Mouse (Mus musculus) heart, embryonic 12.5 days (tissue): ENCODE data around the gene Skida1. TPM values are rescaled to one million over a fixed set of nuclear protein-coding genes. Genes with fewer than 3 reads are reported as not detected.
A peak's percentile ranks its signal among the peaks of the same experiment; 100 is the strongest.

Source experiments
- ATAC-seq: fragments of 200-750 bp; cut with Nextera tagmentation; 2 replicates; pipeline ENCODE4 v1.8.0; 2017; ENCODE audit warnings: moderate TSS enrichment, moderate library complexity; ENCODE audit not compliant: insufficient number of reproducible peaks, low FRiP score
- H3K27ac ChIP-seq: fragments of 300-500 bp; sonication (generic); 2 replicates; pipeline ENCODE4 v1.5.1; 2016; ENCODE audit warnings: mild to moderate bottlenecking, moderate library complexity; ENCODE audit not compliant: poor library complexity, severe bottlenecking
- H3K27me3 ChIP-seq: fragments of 300-500 bp; sonication (generic); replicated peaks from 2 replicates; pipeline ENCODE4 v1.6.1; 2016; ENCODE audit warnings: mild to moderate bottlenecking, moderate library complexity
- H3K36me3 ChIP-seq: fragments of 300-500 bp; sonication (generic); 2 replicates; pipeline ENCODE4 v1.6.1; 2016; ENCODE audit warnings: mild to moderate bottlenecking, moderate library complexity
- H3K4me1 ChIP-seq: fragments of 300-500 bp; sonication (generic); replicated peaks from 2 replicates; pipeline ENCODE4 v1.6.1; 2016; ENCODE audit warnings: mild to moderate bottlenecking
- H3K4me2 ChIP-seq: fragments of 300-500 bp; sonication (generic); 2 replicates; pipeline ENCODE4 v1.6.1; 2016; ENCODE audit warnings: mild to moderate bottlenecking, moderate library complexity
- H3K4me3 ChIP-seq: fragments of 300-500 bp; sonication (generic); 2 replicates; pipeline ENCODE4 v1.5.1; 2016; ENCODE audit warnings: mild to moderate bottlenecking
- H3K9ac ChIP-seq: fragments of 300-500 bp; sonication (generic); 2 replicates; pipeline ENCODE4 v1.6.1; 2016; ENCODE audit warnings: mild to moderate bottlenecking, moderate library complexity
- H3K9me3 ChIP-seq: fragments of 300-500 bp; sonication (generic); replicated peaks from 2 replicates; pipeline ENCODE4 v1.6.1; 2016; ENCODE audit warnings: mild to moderate bottlenecking, moderate library complexity
- WGBS: fragments of 180-500 bp; shearing (Covaris S2); methylation state at CpG from one replicate; pipeline ENCODE4 v1.1.7; 2016; 5-methylcytosine and 5-hydroxymethylcytosine counted together
- polyA plus RNA-seq: library from polyadenylated mRNA; unstranded; fragments of >200 nt; fragmentation: Nextera tagmentation; extraction: Ambion mirVana; gene quantifications from 2 replicates; pipeline ENCODE4 v1.2.1, GENCODE M21; 2016

The Skida1 gene
- polyA plus RNA-seq, 1 experiment from 2014 or later, result 7.7 TPM

DNA sequence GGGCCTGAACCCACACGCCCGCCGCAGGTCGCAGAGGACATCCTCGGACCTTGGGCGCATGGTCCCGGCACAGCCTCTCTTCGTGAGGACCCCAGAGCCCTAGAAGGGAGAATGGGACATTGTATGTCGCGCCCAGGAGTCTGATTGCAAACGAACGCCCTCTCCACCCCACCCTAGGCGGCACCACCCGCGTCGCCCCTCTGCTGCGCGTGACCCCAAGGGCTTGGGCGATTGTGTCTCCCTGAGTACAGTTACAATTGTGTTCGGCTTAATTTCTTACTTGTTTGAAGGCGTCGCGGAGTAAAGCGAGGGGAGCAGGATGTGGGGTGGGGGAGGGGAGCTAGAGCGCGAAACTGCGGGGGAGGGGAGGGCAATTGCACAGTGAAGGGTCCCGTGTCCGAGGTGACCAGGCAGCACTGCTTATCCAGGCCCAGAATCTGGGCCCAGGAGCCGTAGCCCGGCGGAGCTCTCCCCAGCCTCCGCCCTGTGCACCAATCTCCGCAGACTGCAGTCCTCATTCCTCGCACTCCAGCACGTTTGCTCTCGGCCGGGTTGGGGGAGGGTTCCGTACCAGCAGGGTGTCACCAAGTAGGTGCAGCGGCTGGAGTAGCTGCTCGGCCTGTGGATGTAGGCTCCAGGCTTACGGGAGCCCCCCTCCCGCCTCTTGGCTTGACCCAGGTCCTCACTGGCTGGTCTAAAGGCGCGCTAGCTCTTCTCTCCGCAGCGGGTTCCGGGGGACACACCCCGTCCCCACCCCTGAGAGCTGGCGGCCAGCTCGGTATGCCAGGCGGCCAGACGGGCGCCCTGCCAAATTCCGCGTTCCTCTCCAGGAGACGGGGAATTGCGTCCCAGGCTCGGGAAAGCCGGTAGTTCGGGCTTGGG lies 20.5 kb downstream of the Skida1 start:
- WGBS, result under 1% methylated on average over 61 of the region's 61 CpGs
- H3K4me1 ChIP-seq, result peaks cover 24% of the 10 kb centered on the region
- H3K9ac ChIP-seq, result peak overlapping the region; percentile 95
- H3K4me3 ChIP-seq, result peak overlapping the region; percentile 71
- no peaks in the 10 kb centered on the region for H3K27me3 ChIP-seq
- peak overlapping the region; percentile 97 for H3K4me2 ChIP-seq
- H3K9me3 ChIP-seq, result no peaks in the 10 kb centered on the region
- peak overlapping the region; percentile 100 for H3K27ac ChIP-seq
- ATAC-seq, result peak; percentile 82
- H3K36me3 ChIP-seq, result no peaks in the 10 kb centered on the region

DNA sequence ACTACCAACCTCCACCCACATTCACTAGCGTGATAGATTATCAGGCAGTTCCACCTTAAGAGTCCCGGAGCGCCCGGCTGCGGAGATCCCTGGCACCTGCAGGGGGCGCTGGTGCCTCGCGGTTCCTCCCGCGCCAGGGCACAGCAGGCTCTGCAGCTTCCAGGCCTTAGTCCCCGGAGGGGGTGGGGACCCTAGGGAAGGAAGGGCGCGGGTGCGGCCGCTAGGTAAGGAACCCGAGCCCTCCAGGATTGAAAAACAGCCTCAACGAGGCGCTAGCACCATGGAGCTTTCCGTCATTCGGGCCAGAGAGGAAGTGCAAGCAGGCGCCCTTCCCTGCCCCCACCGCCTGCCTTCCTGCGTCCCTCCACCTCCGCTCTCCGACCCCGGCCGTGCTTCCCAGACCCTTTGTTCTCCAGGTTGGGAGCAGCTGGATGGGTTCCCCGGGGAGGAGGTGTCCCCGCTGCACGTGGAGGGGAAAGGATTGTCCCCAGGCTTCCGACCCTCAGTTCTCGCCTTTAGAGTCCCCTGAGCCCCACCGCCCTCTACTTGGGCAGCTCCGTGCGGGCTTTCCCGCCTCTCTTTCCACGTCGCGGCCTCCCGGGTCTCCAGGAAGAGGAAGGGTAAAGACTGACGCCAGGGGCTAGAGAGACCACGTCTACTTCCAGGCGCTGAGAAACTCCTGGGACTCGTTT lies 21.3 kb downstream of the Skida1 start:
- Histone ChIP-seq H3K27me3 (no peaks in the 10 kb centered on the region), H3K36me3 (no peaks in the 10 kb centered on the region), H3K27ac (peak overlapping the region; percentile 100), H3K4me1 (peaks cover 16% of the 10 kb centered on the region), H3K4me3 (peak overlapping the region; percentile 71), H3K9ac (peak overlapping the region; percentile 95), H3K9me3 (no peaks in the 10 kb centered on the region), H3K4me2 (peak overlapping the region; percentile 97)
- ATAC-seq, result peak; percentile 88
- under 1% methylated on average over 44 of the region's 44 CpGs for WGBS

- peaks cover 8% of the 10 kb centered on the region; the same call in 1 of the 2 replicates for H3K4me1 ChIP-seq
- 0 out of 2 replicates have a peak, but pooled peaks have one; percentile 13 for ATAC-seq
- H3K4me2 ChIP-seq, result peak overlapping the region; percentile 97
- H3K9ac ChIP-seq, result peak overlapping the region; percentile 95
- under 1% methylated on average over 44 of the region's 44 CpGs for WGBS
- peak overlapping the region; percentile 50; the same call in 1 of the 2 replicates for H3K27ac ChIP-seq
- no peaks in the 10 kb centered on the region for H3K9me3 ChIP-seq
- no peaks in the 10 kb centered on the region for H3K27me3 ChIP-seq
- peak overlapping the region; percentile 71 for H3K4me3 ChIP-seq
- no peaks in the 10 kb centered on the region for H3K36me3 ChIP-seq
These were observed 22.5 kb downstream of the Skida1 start for GRCm38 (mm10) chr2:18026116-18026947.

- H3K27ac ChIP-seq, result peak overlapping the region; percentile 50; the same call in 1 of the 2 replicates
- WGBS, result 2% methylated on average over 14 of the region's 14 CpGs
These were observed 23.1 kb downstream of the Skida1 start for GRCm38 (mm10) chr2:18025781-18026115.

GRCm38 (mm10) chr2:18025116-18025515 lies 23.7 kb downstream of the Skida1 start:
- no peaks in the 10 kb centered on the region for H3K27me3 ChIP-seq
- no peaks in the 10 kb centered on the region for H3K9me3 ChIP-seq
- no peak overlapping the region for H3K9ac ChIP-seq
- H3K4me3 ChIP-seq, result no peak overlapping the region; the same call in 1 of the 2 replicates
- no peaks in the 10 kb centered on the region for H3K36me3 ChIP-seq
- no peak overlapping the region for H3K4me2 ChIP-seq
- no peak for ATAC-seq
- H3K27ac ChIP-seq, result no peak overlapping the region
- peaks cover 3% of the 10 kb centered on the region; the same call in 1 of the 2 replicates for H3K4me1 ChIP-seq
- 53% methylated on average over 5 of the region's 5 CpGs for WGBS

More at GRCm38 (mm10) chr2:18025781-18026115, 23.1 kb downstream of the Skida1 start:
- H3K4me3 ChIP-seq, result peak overlapping the region; percentile 71
- peak overlapping the region; percentile 95 for H3K9ac ChIP-seq
- peak overlapping the region; percentile 97 for H3K4me2 ChIP-seq
- peaks cover 3% of the 10 kb centered on the region; the same call in 1 of the 2 replicates for H3K4me1 ChIP-seq
- H3K27me3 ChIP-seq, result no peaks in the 10 kb centered on the region
- no peaks in the 10 kb centered on the region for H3K36me3 ChIP-seq
- H3K9me3 ChIP-seq, result no peaks in the 10 kb centered on the region
- ATAC-seq, result no peak

- H3K4me1 ChIP-seq, result peaks cover 3% of the 10 kb centered on the region; the same call in 1 of the 2 replicates
- H3K36me3 ChIP-seq, result no peaks in the 10 kb centered on the region
- 58% methylated on average over 1 of the region's 1 CpGs for WGBS
- no peak overlapping the region for H3K4me3 ChIP-seq
- H3K27ac ChIP-seq, result no peak overlapping the region
- no peak for ATAC-seq
- H3K9me3 ChIP-seq, result no peaks in the 10 kb centered on the region
- no peak overlapping the region for H3K4me2 ChIP-seq
- no peaks in the 10 kb centered on the region for H3K27me3 ChIP-seq
- H3K9ac ChIP-seq, result no peak overlapping the region
These were observed 26.0 kb downstream of the Skida1 start for GRCm38 (mm10) chr2:18022886-18023285.

GRCm38 (mm10) chr2:18019122-18019521 lies 29.7 kb downstream of the Skida1 start:
- no peak overlapping the region for H3K9ac ChIP-seq
- 0 out of 2 replicates have a peak, but pooled peaks cover 3% of the 10 kb centered on the region for H3K9me3 ChIP-seq
- WGBS, result 79% methylated on average over 1 of the region's 1 CpGs
- ATAC-seq, result no peak
- H3K36me3 ChIP-seq, result no peaks in the 10 kb centered on the region
- no peaks in the 10 kb centered on the region for H3K4me1 ChIP-seq
- no peaks in the 10 kb centered on the region for H3K27me3 ChIP-seq
- no peak overlapping the region for H3K4me3 ChIP-seq
- no peak overlapping the region for H3K4me2 ChIP-seq
- no peak overlapping the region for H3K27ac ChIP-seq

- 90% methylated on average over 6 of the region's 6 CpGs for WGBS
- no peak for ATAC-seq
- Histone ChIP-seq H3K36me3 (no peaks in the 10 kb centered on the region), H3K27me3 (no peaks in the 10 kb centered on the region), H3K9ac (no peak overlapping the region), H3K9me3 (0 out of 2 replicates have a peak, but pooled peaks cover 3% of the 10 kb centered on the region), H3K4me1 (no peaks in the 10 kb centered on the region), H3K27ac (no peak overlapping the region), H3K4me3 (no peak overlapping the region), H3K4me2 (no peak overlapping the region)
These were observed 31.5 kb downstream of the Skida1 start for GRCm38 (mm10) chr2:18017321-18017720.

- Histone ChIP-seq H3K9me3 (0 out of 2 replicates have a peak, but pooled peaks cover 3% of the 10 kb centered on the region), H3K27me3 (no peaks in the 10 kb centered on the region), H3K4me1 (no peaks in the 10 kb centered on the region), H3K4me2 (no peak overlapping the region), H3K27ac (no peak overlapping the region), H3K36me3 (no peaks in the 10 kb centered on the region), H3K4me3 (no peak overlapping the region), H3K9ac (no peak overlapping the region)
- WGBS, result 89% methylated on average over 1 of the region's 1 CpGs
- ATAC-seq, result no peak
These were observed 32.2 kb downstream of the Skida1 start for GRCm38 (mm10) chr2:18016639-18017038.

DNA sequence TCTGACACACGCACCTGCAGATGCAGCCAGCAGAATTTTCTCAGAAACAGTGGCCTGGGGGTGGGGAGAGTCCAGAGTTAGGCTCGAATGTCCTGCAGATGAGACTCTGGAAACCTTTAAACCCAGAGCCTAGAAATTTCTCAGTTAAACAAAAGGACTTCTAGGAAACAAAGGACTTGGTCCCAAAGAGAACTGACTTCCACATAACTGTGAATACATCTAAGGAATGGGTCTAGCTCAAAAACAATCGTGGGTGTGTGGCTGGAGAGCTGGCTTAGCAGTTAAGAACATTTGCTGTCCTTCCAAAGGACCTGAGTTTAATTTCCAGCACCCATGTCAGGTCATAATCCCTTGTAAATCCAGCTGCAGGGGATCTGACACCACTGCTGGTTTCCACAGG lies 33.3 kb downstream of the Skida1 start:
- Histone ChIP-seq H3K4me3 (no peak overlapping the region), H3K9ac (no peak overlapping the region), H3K27ac (no peak overlapping the region), H3K4me1 (no peaks in the 10 kb centered on the region), H3K4me2 (no peak overlapping the region), H3K36me3 (no peaks in the 10 kb centered on the region), H3K27me3 (no peaks in the 10 kb centered on the region), H3K9me3 (0 out of 2 replicates have a peak, but pooled peaks cover 3% of the 10 kb centered on the region)
- no peak for ATAC-seq
- WGBS, result 64% methylated on average over 3 of the region's 3 CpGs
